8 mouse cellular contexts compared by ENCODE assay signal in genomic region chr8:94983881-94984516, GRCm38 (mm10). TPM values are rescaled to one million over a fixed set of nuclear protein-coding genes. Genes with fewer than 3 reads are reported as not detected.
DNase-seq lines count a peak whose midpoint lies in the region; ATAC-seq and TF ChIP-seq lines count a peak whose summit lies in the region.

No protein-coding gene starts in this region.

- H3K9ac ChIP-seq in hindbrain, postnatal 0 days (replicated peaks; ENCODE audit: low read length), result peak overlapping the region; percentile 26; the same call in 1 of the 2 replicates
- H3K9ac ChIP-seq in limb, embryonic 14.5 days (ENCODE audit: low read depth, low read length, severe bottlenecking), result no peak overlapping the region
- H3K9ac ChIP-seq in midbrain, postnatal 0 days (replicated peaks; ENCODE audit: low read length, poor library complexity, severe bottlenecking), result peak overlapping the region; percentile 37; the same call in 1 of the 2 replicates

- H3K27ac ChIP-seq in layer of hippocampus, adult 2 months, result peak overlapping the region; percentile 84
- H3K27ac ChIP-seq in brown adipose tissue, adult 24 weeks (replicated peaks; ENCODE audit: low read depth, low read length), result peak overlapping the region; percentile 98
- H3K27ac ChIP-seq in hindbrain, postnatal 0 days, result peak overlapping the region; percentile 80
- no peak overlapping the region; the same call in 1 of the 2 replicates for H3K27ac ChIP-seq in limb, embryonic 14.5 days (replicated peaks; ENCODE audit: low read depth, low read length)
- H3K27ac ChIP-seq in midbrain, postnatal 0 days (ENCODE audit: low read depth, low read length), result peak overlapping the region; percentile 34

- H3K4me1 ChIP-seq in brown adipose tissue, adult 24 weeks (ENCODE audit: control insufficient read depth, insufficient read depth, insufficient read length, low read length), result peaks cover 19% of the 10 kb centered on the region
- H3K4me1 ChIP-seq in hindbrain, postnatal 0 days (ENCODE audit: insufficient read depth, low read length), result peaks cover 40% of the 10 kb centered on the region
- H3K4me1 ChIP-seq in limb, embryonic 14.5 days (ENCODE audit: control insufficient read depth, insufficient read depth, low read length), result peaks cover 16% of the 10 kb centered on the region
- peaks cover 31% of the 10 kb centered on the region for H3K4me1 ChIP-seq in midbrain, postnatal 0 days (ENCODE audit: insufficient read depth, low read length)

- H3K4me2 ChIP-seq in hindbrain, postnatal 0 days (ENCODE audit: low read depth, low read length), result peak overlapping the region; percentile 46
- H3K4me2 ChIP-seq in limb, embryonic 14.5 days (replicated peaks; ENCODE audit: low read depth, low read length, severe bottlenecking), result no peak overlapping the region
- peak overlapping the region; percentile 31 for H3K4me2 ChIP-seq in midbrain, postnatal 0 days (ENCODE audit: low read depth, low read length, poor library complexity, severe bottlenecking)

- H3K4me3 ChIP-seq in layer of hippocampus, adult 2 months, result peak overlapping the region; percentile 49
- peak overlapping the region; percentile 82 for H3K4me3 ChIP-seq in brown adipose tissue, adult 24 weeks (ENCODE audit: insufficient read depth, low read depth, low read length)
- H3K4me3 ChIP-seq in hindbrain, postnatal 0 days (ENCODE audit: low read length), result peak overlapping the region; percentile 22
- H3K4me3 ChIP-seq in limb, embryonic 14.5 days (replicated peaks; ENCODE audit: low read length), result no peak overlapping the region
- H3K4me3 ChIP-seq in midbrain, postnatal 0 days (ENCODE audit: low read depth, low read length), result peak overlapping the region; percentile 12; the same call in 1 of the 2 replicates

- no peaks in the 10 kb centered on the region for H3K27me3 ChIP-seq in hindbrain, postnatal 0 days (ENCODE audit: insufficient read depth, low read length)
- H3K27me3 ChIP-seq in limb, embryonic 14.5 days (ENCODE audit: control insufficient read depth, insufficient read depth, low read length), result no peaks in the 10 kb centered on the region
- H3K27me3 ChIP-seq in midbrain, postnatal 0 days (ENCODE audit: insufficient read depth, low read length), result no peaks in the 10 kb centered on the region

- H3K9me3 ChIP-seq in hindbrain, postnatal 0 days (ENCODE audit: low read length), result no peaks in the 10 kb centered on the region
- H3K9me3 ChIP-seq in limb, embryonic 14.5 days (ENCODE audit: control insufficient read depth, low read length), result no peaks in the 10 kb centered on the region
- H3K9me3 ChIP-seq in midbrain, postnatal 0 days (ENCODE audit: low read length), result no peaks in the 10 kb centered on the region

- no peaks in the 10 kb centered on the region for H3K36me3 ChIP-seq in hindbrain, postnatal 0 days (ENCODE audit: insufficient read depth, low read length)
- H3K36me3 ChIP-seq in limb, embryonic 14.5 days (ENCODE audit: control insufficient read depth, insufficient read depth, low read length), result no peaks in the 10 kb centered on the region
- H3K36me3 ChIP-seq in midbrain, postnatal 0 days (ENCODE audit: insufficient read depth, low read length), result no peaks in the 10 kb centered on the region

- TF ChIP-seq POLR2A in limb, embryonic 14.5 days (IDR thresholded peaks at IDR 0.05; ENCODE audit: borderline replicate concordance, extremely low read depth, insufficient read depth, insufficient read length), result no peak

- no peak for TF ChIP-seq CTCF in layer of hippocampus, adult 2 months (conservative IDR thresholded peaks at IDR 0.05)
- no peak for TF ChIP-seq CTCF in hindbrain, postnatal 0 days (IDR thresholded peaks at IDR 0.05; ENCODE audit: low read depth)
- TF ChIP-seq CTCF in midbrain, postnatal 0 days (IDR thresholded peaks at IDR 0.05), result no peak

- 7% methylated on average over 10 of the region's 10 CpGs for WGBS in hindbrain, postnatal 0 days
- 31% methylated on average over 9 of the region's 10 CpGs for WGBS in limb, embryonic 14.5 days
- WGBS in midbrain, postnatal 0 days, result 7% methylated on average over 10 of the region's 10 CpGs

- DNase-seq in layer of hippocampus, adult 2 months (ENCODE audit: low spot score in 2 of 2), result peak; percentile 50 to 80
- no peak for DNase-seq in layer of hippocampus, postnatal 14 days (ENCODE audit: low spot score in 2 of 2)
- peak; percentile 56 to 61 for DNase-seq in frontal cortex, postnatal 14 days (ENCODE audit: low spot score in 2 of 2)
- DNase-seq in hindbrain, postnatal 0 days (ENCODE audit: low spot score), result peak; percentile 82
- no peak for DNase-seq in limb, embryonic 14.5 days (ENCODE audit: low spot score)
- DNase-seq in midbrain, postnatal 0 days (ENCODE audit: low spot score), result peak; percentile 89
- DNase-seq in thymus, postnatal 14 days, result no peak

- peak; percentile 85 for ATAC-seq in hindbrain, postnatal 0 days
- ATAC-seq in limb, embryonic 14.5 days (ENCODE audit: low FRiP score, low read depth), result peak; percentile 37; the same call in 1 of the 2 replicates
- peak; percentile 80 for ATAC-seq in midbrain, postnatal 0 days (ENCODE audit: low FRiP score)

RNA-seq across cellular contexts. Expression of gene Adgrg1, which starts 9.4 kb away (rescaled TPM):
- total RNA-seq in layer of hippocampus, adult 2 months (2021), result 10 to 100 TPM; 89.7 to 90.5 TPM
- total RNA-seq in layer of hippocampus, postnatal 14 days (2021), result 100 to 1,000 TPM; 113 to 146 TPM
- polyA plus RNA-seq in brown adipose tissue, adult 24 weeks (2012; ENCODE audit: insufficient read depth, insufficient read length, missing spikeins), result 7.4 and 18.4 TPM in 2 replicates
- 236 and 284 TPM in 2 replicates for total RNA-seq in hindbrain, postnatal 0 days (2014; rRNA removed)
- 105 TPM in 2 replicates for polyA plus RNA-seq in hindbrain, postnatal 0 days (2015; fragmentation: Nextera tagmentation; extraction: Ambion mirVana)
- 25.6 and 35.2 TPM in 2 replicates for polyA plus RNA-seq in limb, embryonic 14.5 days (2012; rRNA removed)
- 17.6 and 20.4 TPM in 2 replicates for polyA plus RNA-seq in limb, embryonic 14.5 days (2014; fragmentation: Nextera tagmentation; extraction: Ambion mirVana)
- 218 and 247 TPM in 2 replicates for total RNA-seq in midbrain, postnatal 0 days (2014; rRNA removed)
- 114 and 125 TPM in 2 replicates for polyA plus RNA-seq in midbrain, postnatal 0 days (2015; fragmentation: Nextera tagmentation; extraction: Ambion mirVana)

RNA-seq across cellular contexts. Expression of gene Adgrg3, which starts 33.5 kb away (rescaled TPM):
- under 1 TPM; 0.18 to 0.34 TPM for total RNA-seq in layer of hippocampus, adult 2 months (2021)
- total RNA-seq in layer of hippocampus, postnatal 14 days (2021), result under 1 TPM in 1 of 2 experiments, not detected in 1; 0.48 TPM
- polyA plus RNA-seq in brown adipose tissue, adult 24 weeks (2012; ENCODE audit: insufficient read depth, insufficient read length, missing spikeins), result not detected in 2 replicates
- 1.3 TPM in 2 replicates for total RNA-seq in hindbrain, postnatal 0 days (2014; rRNA removed)
- polyA plus RNA-seq in hindbrain, postnatal 0 days (2015; fragmentation: Nextera tagmentation; extraction: Ambion mirVana), result 0.52 and 0.54 TPM in 2 replicates
- polyA plus RNA-seq in limb, embryonic 14.5 days (2012; rRNA removed), result 6.7 and 8.0 TPM in 2 replicates
- polyA plus RNA-seq in limb, embryonic 14.5 days (2014; fragmentation: Nextera tagmentation; extraction: Ambion mirVana), result 3.3 and 4.3 TPM in 2 replicates
- total RNA-seq in midbrain, postnatal 0 days (2014; rRNA removed), result 1.5 and 1.7 TPM in 2 replicates
- polyA plus RNA-seq in midbrain, postnatal 0 days (2015; fragmentation: Nextera tagmentation; extraction: Ambion mirVana), result 0.59 and 0.88 TPM in 2 replicates

Comparison
In these comparisons a context has a peak if more than half of its experiments do, and no peak if none do; other contexts are left out.
1. DNase-seq: peak in layer of hippocampus, adult 2 months (2 of 2), frontal cortex, postnatal 14 days (2 of 2), hindbrain, postnatal 0 days (single experiment) and midbrain, postnatal 0 days (single experiment); none in layer of hippocampus, postnatal 14 days (0 of 2), limb, embryonic 14.5 days (single experiment) and thymus, postnatal 14 days (single experiment).
2. Peak in every context shown above with its lines, with median percentiles within 50 percentile points of each other: ATAC-seq.